Mouse (Mus musculus): ENCODE data around the gene Mas1. TPM values are rescaled to one million over a fixed set of nuclear protein-coding genes. Genes with fewer than 3 reads are reported as not detected.

The Mas1 gene
- polyA plus RNA-seq, 1 experiment from 2014 or later = 2.0 TPM

GRCm38 (mm10) chr17:12872275-12873028, 4.5 kb upstream of the Mas1 start:
- peaks cover 57% of the 10 kb centered on the region for H3K4me1 ChIP-seq (replicated peaks)
- H3K4me2 ChIP-seq = peak overlapping the region; percentile 36
- peak overlapping the region; percentile 64; the same call in 1 of the 2 replicates for H3K27ac ChIP-seq
- no peak overlapping the region for H3K9ac ChIP-seq (replicated peaks)
- 0 out of 2 replicates have a peak overlapping the region, but pooled peaks have one; percentile 0 for H3K4me3 ChIP-seq (replicated peaks)
- WGBS = 21% methylated on average over 16 of the region's 16 CpGs
- H3K27me3 ChIP-seq = no peaks in the 10 kb centered on the region
- ATAC-seq (ENCODE audit: insufficient number of reproducible peaks, insufficient read depth, low FRiP score, low TSS enrichment, low read depth) = peak; percentile 27; the same call in 1 of the 2 replicates
- H3K9me3 ChIP-seq = no peaks in the 10 kb centered on the region
- H3K36me3 ChIP-seq = no peaks in the 10 kb centered on the region

GRCm38 (mm10) chr17:12868640-12869039, 697 bp upstream of the Mas1 start:
- Histone ChIP-seq H3K36me3 (no peaks in the 10 kb centered on the region), H3K9ac (replicated peaks) (peak overlapping the region; percentile 35; the same call in 1 of the 2 replicates), H3K4me1 (replicated peaks) (peaks cover 57% of the 10 kb centered on the region), H3K4me3 (replicated peaks) (no peak overlapping the region), H3K27ac (peak overlapping the region; percentile 69), H3K4me2 (no peak overlapping the region), H3K27me3 (no peaks in the 10 kb centered on the region), H3K9me3 (no peaks in the 10 kb centered on the region)
- 12% methylated on average over 4 of the region's 4 CpGs for WGBS
- ATAC-seq (ENCODE audit: insufficient number of reproducible peaks, insufficient read depth, low FRiP score, low TSS enrichment, low read depth) = no peak

- Histone ChIP-seq H3K36me3 (no peaks in the 10 kb centered on the region), H3K9me3 (no peaks in the 10 kb centered on the region), H3K9ac (replicated peaks) (no peak overlapping the region), H3K4me1 (replicated peaks) (peaks cover 40% of the 10 kb centered on the region), H3K27me3 (no peaks in the 10 kb centered on the region), H3K4me2 (no peak overlapping the region), H3K27ac (0 out of 2 replicates have a peak overlapping the region, but pooled peaks have one; percentile 20), H3K4me3 (replicated peaks) (no peak overlapping the region)
- 78% methylated on average over 10 of the region's 10 CpGs for WGBS
- no peak for ATAC-seq (ENCODE audit: insufficient number of reproducible peaks, insufficient read depth, low FRiP score, low TSS enrichment, low read depth)
These were observed 1.1 kb downstream of the Mas1 start for GRCm38 (mm10) chr17:12866853-12867252.

- H3K4me2 ChIP-seq = no peak overlapping the region
- no peaks in the 10 kb centered on the region for H3K27me3 ChIP-seq
- H3K4me3 ChIP-seq (replicated peaks) = no peak overlapping the region
- no peaks in the 10 kb centered on the region for H3K9me3 ChIP-seq
- no peak overlapping the region for H3K27ac ChIP-seq
- H3K4me1 ChIP-seq (replicated peaks) = peaks cover 27% of the 10 kb centered on the region
- H3K9ac ChIP-seq (replicated peaks) = no peak overlapping the region
- ATAC-seq (ENCODE audit: insufficient number of reproducible peaks, insufficient read depth, low FRiP score, low TSS enrichment, low read depth) = no peak
- no peaks in the 10 kb centered on the region for H3K36me3 ChIP-seq
- 78% methylated on average over 3 of the region's 3 CpGs for WGBS
These were observed 2.5 kb downstream of the Mas1 start for GRCm38 (mm10) chr17:12865407-12865806.

GRCm38 (mm10) chr17:12864111-12864510, 3.8 kb downstream of the Mas1 start:
- ATAC-seq (ENCODE audit: insufficient number of reproducible peaks, insufficient read depth, low FRiP score, low TSS enrichment, low read depth) = no peak
- Histone ChIP-seq H3K4me2 (no peak overlapping the region), H3K4me1 (replicated peaks) (peaks cover 15% of the 10 kb centered on the region), H3K4me3 (replicated peaks) (no peak overlapping the region), H3K27me3 (no peaks in the 10 kb centered on the region), H3K9ac (replicated peaks) (no peak overlapping the region), H3K27ac (no peak overlapping the region), H3K9me3 (no peaks in the 10 kb centered on the region), H3K36me3 (no peaks in the 10 kb centered on the region)

GRCm38 (mm10) chr17:12859006-12859520, 8.9 kb downstream of the Mas1 start:
- H3K27ac ChIP-seq = no peak overlapping the region
- no peaks in the 10 kb centered on the region for H3K4me1 ChIP-seq (replicated peaks)
- WGBS = 84% methylated on average over 8 of the region's 8 CpGs
- no peak overlapping the region for H3K4me3 ChIP-seq (replicated peaks)
- H3K4me2 ChIP-seq = no peak overlapping the region
- H3K9ac ChIP-seq (replicated peaks) = no peak overlapping the region
- H3K36me3 ChIP-seq = no peaks in the 10 kb centered on the region
- H3K9me3 ChIP-seq = no peaks in the 10 kb centered on the region
- no peak for ATAC-seq (ENCODE audit: insufficient number of reproducible peaks, insufficient read depth, low FRiP score, low TSS enrichment, low read depth)
- H3K27me3 ChIP-seq = no peaks in the 10 kb centered on the region

- Histone ChIP-seq H3K27me3 (no peaks in the 10 kb centered on the region), H3K9ac (replicated peaks) (no peak overlapping the region), H3K27ac (no peak overlapping the region), H3K36me3 (no peaks in the 10 kb centered on the region), H3K4me2 (no peak overlapping the region), H3K4me1 (replicated peaks) (no peaks in the 10 kb centered on the region), H3K9me3 (no peaks in the 10 kb centered on the region), H3K4me3 (replicated peaks) (no peak overlapping the region)
- ATAC-seq (ENCODE audit: insufficient number of reproducible peaks, insufficient read depth, low FRiP score, low TSS enrichment, low read depth) = no peak
- 41% methylated on average over 4 of the region's 4 CpGs for WGBS
These were observed 9.9 kb downstream of the Mas1 start for GRCm38 (mm10) chr17:12858072-12858471.

- Histone ChIP-seq H3K27me3 (no peaks in the 10 kb centered on the region), H3K27ac (no peak overlapping the region), H3K36me3 (no peaks in the 10 kb centered on the region), H3K9ac (replicated peaks) (no peak overlapping the region), H3K9me3 (no peaks in the 10 kb centered on the region), H3K4me1 (replicated peaks) (no peaks in the 10 kb centered on the region), H3K4me3 (replicated peaks) (no peak overlapping the region), H3K4me2 (no peak overlapping the region)
- WGBS = 47% methylated on average over 3 of the region's 3 CpGs
- ATAC-seq (ENCODE audit: insufficient number of reproducible peaks, insufficient read depth, low FRiP score, low TSS enrichment, low read depth) = no peak
These were observed 10.5 kb downstream of the Mas1 start for GRCm38 (mm10) chr17:12857395-12857794.

GRCm38 (mm10) chr17:12854386-12854785, 13.6 kb downstream of the Mas1 start:
- WGBS = 93% methylated on average over 11 of the region's 11 CpGs
- no peak for ATAC-seq (ENCODE audit: insufficient number of reproducible peaks, insufficient read depth, low FRiP score, low TSS enrichment, low read depth)
- H3K4me2 ChIP-seq = no peak overlapping the region
- H3K9ac ChIP-seq (replicated peaks) = no peak overlapping the region
- H3K4me1 ChIP-seq (replicated peaks) = no peaks in the 10 kb centered on the region
- H3K4me3 ChIP-seq (replicated peaks) = no peak overlapping the region
- no peaks in the 10 kb centered on the region for H3K36me3 ChIP-seq
- no peaks in the 10 kb centered on the region for H3K27me3 ChIP-seq
- no peaks in the 10 kb centered on the region for H3K9me3 ChIP-seq
- no peak overlapping the region for H3K27ac ChIP-seq

- Histone ChIP-seq H3K27ac (no peak overlapping the region), H3K4me3 (replicated peaks) (no peak overlapping the region), H3K4me1 (replicated peaks) (no peaks in the 10 kb centered on the region), H3K27me3 (no peaks in the 10 kb centered on the region), H3K9me3 (no peaks in the 10 kb centered on the region), H3K4me2 (no peak overlapping the region), H3K36me3 (no peaks in the 10 kb centered on the region), H3K9ac (replicated peaks) (no peak overlapping the region)
- ATAC-seq (ENCODE audit: insufficient number of reproducible peaks, insufficient read depth, low FRiP score, low TSS enrichment, low read depth) = no peak
- 78% methylated on average over 2 of the region's 2 CpGs for WGBS
These were observed 14.1 kb downstream of the Mas1 start for GRCm38 (mm10) chr17:12853821-12854220.

- H3K4me2 ChIP-seq = no peak overlapping the region
- H3K27ac ChIP-seq = no peak overlapping the region
- ATAC-seq (ENCODE audit: insufficient number of reproducible peaks, insufficient read depth, low FRiP score, low TSS enrichment, low read depth) = no peak
- H3K4me1 ChIP-seq (replicated peaks) = 0 out of 2 replicates have a peak, but pooled peaks cover under 1% of the 10 kb centered on the region
- 75% methylated on average over 11 of the region's 11 CpGs for WGBS
- no peaks in the 10 kb centered on the region for H3K27me3 ChIP-seq
- H3K36me3 ChIP-seq = no peaks in the 10 kb centered on the region
- H3K9me3 ChIP-seq = no peaks in the 10 kb centered on the region
- no peak overlapping the region for H3K9ac ChIP-seq (replicated peaks)
- H3K4me3 ChIP-seq (replicated peaks) = no peak overlapping the region
These were observed 16.3 kb downstream of the Mas1 start for GRCm38 (mm10) chr17:12851689-12852088.
